Mouse (Mus musculus): Measurements from ENCODE around the gene Gm20388. TPM values are rescaled to one million over a fixed set of nuclear protein-coding genes. Genes with fewer than 3 reads are reported as not detected.

The Gm20388 gene
- polyA plus RNA-seq, 1 experiment, result 49.7 TPM

GRCm38 (mm10) chr8:121952800-121953199 lies 2042.2 kb downstream of the Gm20388 start:
- DNase-seq, result peak; percentile 73
- H3K27ac ChIP-seq (ENCODE audit: insufficient read depth, low read depth, low read length), result peak overlapping the region; percentile 11; the same call in 1 of the 2 replicates
- no peak for TF ChIP-seq POLR2A (IDR thresholded peaks at IDR 0.05; ENCODE audit: low read depth, low read length)
- TF ChIP-seq CTCF (conservative IDR thresholded peaks at IDR 0.05; ENCODE audit: insufficient read depth, insufficient read length, low read depth, low read length), result no peak
- 36% methylated on average over 7 of the region's 7 CpGs for WGBS
- peaks cover 18% of the 10 kb centered on the region; the same call in 1 of the 2 replicates for H3K4me1 ChIP-seq (ENCODE audit: control insufficient read depth, insufficient read depth, low read length)
- no peaks in the 10 kb centered on the region for H3K27me3 ChIP-seq (replicated peaks; ENCODE audit: control insufficient read depth, insufficient read depth, low read length)
- no peaks in the 10 kb centered on the region for H3K36me3 ChIP-seq (ENCODE audit: control insufficient read depth, insufficient read depth, low read length)
- no peak overlapping the region for H3K4me3 ChIP-seq (ENCODE audit: insufficient read depth, low read depth, low read length)

GRCm38 (mm10) chr8:121953821-121954545 lies 2043.3 kb downstream of the Gm20388 start:
- 64% methylated on average over 3 of the region's 3 CpGs for WGBS
- no peak overlapping the region for H3K27ac ChIP-seq (ENCODE audit: insufficient read depth, low read depth, low read length)
- DNase-seq, result no peak
- no peaks in the 10 kb centered on the region for H3K27me3 ChIP-seq (replicated peaks; ENCODE audit: control insufficient read depth, insufficient read depth, low read length)
- no peak for TF ChIP-seq POLR2A (IDR thresholded peaks at IDR 0.05; ENCODE audit: low read depth, low read length)
- no peak for TF ChIP-seq CTCF (conservative IDR thresholded peaks at IDR 0.05; ENCODE audit: insufficient read depth, insufficient read length, low read depth, low read length)
- H3K4me1 ChIP-seq (ENCODE audit: control insufficient read depth, insufficient read depth, low read length), result peaks cover 18% of the 10 kb centered on the region
- no peaks in the 10 kb centered on the region for H3K36me3 ChIP-seq (ENCODE audit: control insufficient read depth, insufficient read depth, low read length)
- no peak overlapping the region for H3K4me3 ChIP-seq (ENCODE audit: insufficient read depth, low read depth, low read length)

- 66% methylated on average over 10 of the region's 10 CpGs for WGBS
- H3K4me1 ChIP-seq (ENCODE audit: control insufficient read depth, insufficient read depth, low read length), result peaks cover 18% of the 10 kb centered on the region
- no peak overlapping the region for H3K27ac ChIP-seq (ENCODE audit: insufficient read depth, low read depth, low read length)
- no peaks in the 10 kb centered on the region for H3K36me3 ChIP-seq (ENCODE audit: control insufficient read depth, insufficient read depth, low read length)
- H3K27me3 ChIP-seq (replicated peaks; ENCODE audit: control insufficient read depth, insufficient read depth, low read length), result no peaks in the 10 kb centered on the region
- H3K4me3 ChIP-seq (ENCODE audit: insufficient read depth, low read depth, low read length), result no peak overlapping the region
- TF ChIP-seq CTCF (conservative IDR thresholded peaks at IDR 0.05; ENCODE audit: insufficient read depth, insufficient read length, low read depth, low read length) (no peak), POLR2A (IDR thresholded peaks at IDR 0.05; ENCODE audit: low read depth, low read length) (no peak)
- DNase-seq, result no peak
Measured at GRCm38 (mm10) chr8:121954981-121955555, 2044.4 kb downstream of the Gm20388 start.

- Histone ChIP-seq H3K27me3 (replicated peaks; ENCODE audit: control insufficient read depth, insufficient read depth, low read length) (no peaks in the 10 kb centered on the region), H3K36me3 (ENCODE audit: control insufficient read depth, insufficient read depth, low read length) (no peaks in the 10 kb centered on the region), H3K4me3 (ENCODE audit: insufficient read depth, low read depth, low read length) (no peak overlapping the region), H3K27ac (ENCODE audit: insufficient read depth, low read depth, low read length) (no peak overlapping the region), H3K4me1 (ENCODE audit: control insufficient read depth, insufficient read depth, low read length) (peaks cover 18% of the 10 kb centered on the region)
- 68% methylated on average over 1 of the region's 1 CpGs for WGBS
- no peak for DNase-seq
- TF ChIP-seq POLR2A (IDR thresholded peaks at IDR 0.05; ENCODE audit: low read depth, low read length) (no peak), CTCF (conservative IDR thresholded peaks at IDR 0.05; ENCODE audit: insufficient read depth, insufficient read length, low read depth, low read length) (no peak)
Measured at GRCm38 (mm10) chr8:121955825-121956500, 2045.3 kb downstream of the Gm20388 start.

- Histone ChIP-seq H3K27me3 (replicated peaks; ENCODE audit: control insufficient read depth, insufficient read depth, low read length) (no peaks in the 10 kb centered on the region), H3K36me3 (ENCODE audit: control insufficient read depth, insufficient read depth, low read length) (no peaks in the 10 kb centered on the region), H3K4me3 (ENCODE audit: insufficient read depth, low read depth, low read length) (no peak overlapping the region), H3K27ac (ENCODE audit: insufficient read depth, low read depth, low read length) (no peak overlapping the region), H3K4me1 (ENCODE audit: control insufficient read depth, insufficient read depth, low read length) (peaks cover 12% of the 10 kb centered on the region)
- WGBS, result 68% methylated on average over 1 of the region's 1 CpGs
- DNase-seq, result no peak
- no peak for TF ChIP-seq POLR2A (IDR thresholded peaks at IDR 0.05; ENCODE audit: low read depth, low read length)
- TF ChIP-seq CTCF (conservative IDR thresholded peaks at IDR 0.05; ENCODE audit: insufficient read depth, insufficient read length, low read depth, low read length), result no peak
Measured at GRCm38 (mm10) chr8:121958395-121958794, 2047.8 kb downstream of the Gm20388 start.

GRCm38 (mm10) chr8:121962892-121963291 lies 2052.3 kb downstream of the Gm20388 start:
- Histone ChIP-seq H3K4me3 (ENCODE audit: insufficient read depth, low read depth, low read length) (no peak overlapping the region), H3K27ac (ENCODE audit: insufficient read depth, low read depth, low read length) (no peak overlapping the region), H3K4me1 (ENCODE audit: control insufficient read depth, insufficient read depth, low read length) (peaks cover 28% of the 10 kb centered on the region), H3K36me3 (ENCODE audit: control insufficient read depth, insufficient read depth, low read length) (no peaks in the 10 kb centered on the region), H3K27me3 (replicated peaks; ENCODE audit: control insufficient read depth, insufficient read depth, low read length) (no peaks in the 10 kb centered on the region)
- no peak for TF ChIP-seq POLR2A (IDR thresholded peaks at IDR 0.05; ENCODE audit: low read depth, low read length)
- no peak for TF ChIP-seq CTCF (conservative IDR thresholded peaks at IDR 0.05; ENCODE audit: insufficient read depth, insufficient read length, low read depth, low read length)
- DNase-seq, result no peak
- WGBS, result 50% methylated on average over 3 of the region's 3 CpGs

Data from kidney, adult 2 months (tissue).